Mouse (Mus musculus): Measurements from ENCODE around the gene Armc2. TPM values are rescaled to one million over a fixed set of nuclear protein-coding genes. Genes with fewer than 3 reads are reported as not detected.
A peak's percentile ranks its signal among the peaks of the same experiment; 100 is the strongest.

The Armc2 gene
- polyA plus RNA-seq, 1 experiment from 2014 or later: 0.42 TPM

- no peak overlapping the region for H3K4me3 ChIP-seq (ENCODE audit: low read length)
- WGBS: 79% methylated on average over 1 of the region's 1 CpGs
- no peak overlapping the region for H3K27ac ChIP-seq (ENCODE audit: low read depth, low read length)
- no peaks in the 10 kb centered on the region for H3K9me3 ChIP-seq (ENCODE audit: control insufficient read depth, low read length)
- no peaks in the 10 kb centered on the region for H3K36me3 ChIP-seq (ENCODE audit: control insufficient read depth, insufficient read depth, low read length)
- no peak for ATAC-seq (ENCODE audit: low FRiP score, low TSS enrichment)
- no peaks in the 10 kb centered on the region for H3K4me1 ChIP-seq (ENCODE audit: control insufficient read depth, insufficient read depth, low read length)
- H3K27me3 ChIP-seq (ENCODE audit: control insufficient read depth, insufficient read depth, low read length): no peaks in the 10 kb centered on the region
- no peak overlapping the region for H3K4me2 ChIP-seq (replicated peaks; ENCODE audit: low read depth, low read length)
- no peak overlapping the region for H3K9ac ChIP-seq (ENCODE audit: low read depth, low read length)
Measured at GRCm38 (mm10) chr10:41879675-41880074, 138.6 kb downstream of the Armc2 start.

- no peak for ATAC-seq (ENCODE audit: low FRiP score, low TSS enrichment)
- H3K4me3 ChIP-seq (ENCODE audit: low read length): no peak overlapping the region
- no peaks in the 10 kb centered on the region for H3K36me3 ChIP-seq (ENCODE audit: control insufficient read depth, insufficient read depth, low read length)
- H3K4me1 ChIP-seq (ENCODE audit: control insufficient read depth, insufficient read depth, low read length): no peaks in the 10 kb centered on the region
- no peak overlapping the region for H3K9ac ChIP-seq (ENCODE audit: low read depth, low read length)
- no peak overlapping the region for H3K27ac ChIP-seq (ENCODE audit: low read depth, low read length)
- H3K27me3 ChIP-seq (ENCODE audit: control insufficient read depth, insufficient read depth, low read length): no peaks in the 10 kb centered on the region
- no peak overlapping the region for H3K4me2 ChIP-seq (replicated peaks; ENCODE audit: low read depth, low read length)
- no peaks in the 10 kb centered on the region for H3K9me3 ChIP-seq (ENCODE audit: control insufficient read depth, low read length)
- WGBS: 89% methylated on average over 11 of the region's 11 CpGs
Measured at GRCm38 (mm10) chr10:41878344-41878743, 139.9 kb downstream of the Armc2 start.

- no peaks in the 10 kb centered on the region for H3K9me3 ChIP-seq (ENCODE audit: control insufficient read depth, low read length)
- ATAC-seq (ENCODE audit: low FRiP score, low TSS enrichment): no peak
- no peak overlapping the region for H3K9ac ChIP-seq (ENCODE audit: low read depth, low read length)
- no peaks in the 10 kb centered on the region for H3K36me3 ChIP-seq (ENCODE audit: control insufficient read depth, insufficient read depth, low read length)
- H3K27me3 ChIP-seq (ENCODE audit: control insufficient read depth, insufficient read depth, low read length): no peaks in the 10 kb centered on the region
- H3K4me3 ChIP-seq (ENCODE audit: low read length): no peak overlapping the region
- no peak overlapping the region for H3K27ac ChIP-seq (ENCODE audit: low read depth, low read length)
- H3K4me1 ChIP-seq (ENCODE audit: control insufficient read depth, insufficient read depth, low read length): 0 out of 2 replicates have a peak, but pooled peaks cover under 1% of the 10 kb centered on the region
- no peak overlapping the region for H3K4me2 ChIP-seq (replicated peaks; ENCODE audit: low read depth, low read length)
Measured at GRCm38 (mm10) chr10:41875624-41876023, 142.6 kb downstream of the Armc2 start.

- ATAC-seq (ENCODE audit: low FRiP score, low TSS enrichment): no peak
- Histone ChIP-seq H3K4me3 (ENCODE audit: low read length) (no peak overlapping the region), H3K4me1 (ENCODE audit: control insufficient read depth, insufficient read depth, low read length) (peaks cover 13% of the 10 kb centered on the region; the same call in 1 of the 2 replicates), H3K9me3 (ENCODE audit: control insufficient read depth, low read length) (no peaks in the 10 kb centered on the region), H3K27ac (ENCODE audit: low read depth, low read length) (no peak overlapping the region), H3K4me2 (replicated peaks; ENCODE audit: low read depth, low read length) (no peak overlapping the region), H3K9ac (ENCODE audit: low read depth, low read length) (no peak overlapping the region), H3K27me3 (ENCODE audit: control insufficient read depth, insufficient read depth, low read length) (no peaks in the 10 kb centered on the region), H3K36me3 (ENCODE audit: control insufficient read depth, insufficient read depth, low read length) (no peaks in the 10 kb centered on the region)
- 78% methylated on average over 2 of the region's 2 CpGs for WGBS
Measured at GRCm38 (mm10) chr10:41871564-41871963, 146.7 kb downstream of the Armc2 start.

- no peak for ATAC-seq (ENCODE audit: low FRiP score, low TSS enrichment)
Measured at GRCm38 (mm10) chr10:41870101-41870500, 148.1 kb downstream of the Armc2 start.

GRCm38 (mm10) chr10:41867956-41868355 is 150.3 kb downstream of the Armc2 start:
- no peak overlapping the region for H3K27ac ChIP-seq (ENCODE audit: low read depth, low read length)
- no peak overlapping the region for H3K4me2 ChIP-seq (replicated peaks; ENCODE audit: low read depth, low read length)
- no peaks in the 10 kb centered on the region for H3K36me3 ChIP-seq (ENCODE audit: control insufficient read depth, insufficient read depth, low read length)
- no peak for ATAC-seq (ENCODE audit: low FRiP score, low TSS enrichment)
- H3K9ac ChIP-seq (ENCODE audit: low read depth, low read length): no peak overlapping the region
- no peaks in the 10 kb centered on the region for H3K9me3 ChIP-seq (ENCODE audit: control insufficient read depth, low read length)
- no peak overlapping the region for H3K4me3 ChIP-seq (ENCODE audit: low read length)
- WGBS: 60% methylated on average over 5 of the region's 5 CpGs
- no peaks in the 10 kb centered on the region for H3K27me3 ChIP-seq (ENCODE audit: control insufficient read depth, insufficient read depth, low read length)
- peaks cover 19% of the 10 kb centered on the region; the same call in 1 of the 2 replicates for H3K4me1 ChIP-seq (ENCODE audit: control insufficient read depth, insufficient read depth, low read length)

More at GRCm38 (mm10) chr10:41870101-41870500, 148.1 kb downstream of the Armc2 start:
- Histone ChIP-seq H3K9me3 (ENCODE audit: control insufficient read depth, low read length) (no peaks in the 10 kb centered on the region), H3K27me3 (ENCODE audit: control insufficient read depth, insufficient read depth, low read length) (no peaks in the 10 kb centered on the region), H3K9ac (ENCODE audit: low read depth, low read length) (no peak overlapping the region), H3K4me2 (replicated peaks; ENCODE audit: low read depth, low read length) (no peak overlapping the region), H3K36me3 (ENCODE audit: control insufficient read depth, insufficient read depth, low read length) (no peaks in the 10 kb centered on the region), H3K4me1 (ENCODE audit: control insufficient read depth, insufficient read depth, low read length) (peaks cover 19% of the 10 kb centered on the region; the same call in 1 of the 2 replicates), H3K4me3 (ENCODE audit: low read length) (no peak overlapping the region), H3K27ac (ENCODE audit: low read depth, low read length) (no peak overlapping the region)
- WGBS: 57% methylated on average over 2 of the region's 2 CpGs

- no peaks in the 10 kb centered on the region for H3K36me3 ChIP-seq (ENCODE audit: control insufficient read depth, insufficient read depth, low read length)
- no peaks in the 10 kb centered on the region for H3K9me3 ChIP-seq (ENCODE audit: control insufficient read depth, low read length)
- H3K27me3 ChIP-seq (ENCODE audit: control insufficient read depth, insufficient read depth, low read length): no peaks in the 10 kb centered on the region
- ATAC-seq (ENCODE audit: low FRiP score, low TSS enrichment): no peak
- peak overlapping the region; percentile 76 for H3K27ac ChIP-seq (ENCODE audit: low read depth, low read length)
- no peak overlapping the region for H3K9ac ChIP-seq (ENCODE audit: low read depth, low read length)
- no peak overlapping the region for H3K4me2 ChIP-seq (replicated peaks; ENCODE audit: low read depth, low read length)
- H3K4me1 ChIP-seq (ENCODE audit: control insufficient read depth, insufficient read depth, low read length): peaks cover 19% of the 10 kb centered on the region; the same call in 1 of the 2 replicates
- H3K4me3 ChIP-seq (ENCODE audit: low read length): no peak overlapping the region
Measured at GRCm38 (mm10) chr10:41866838-41867154, 151.4 kb downstream of the Armc2 start.

GRCm38 (mm10) chr10:41866069-41866837 is 152.0 kb downstream of the Armc2 start:
- Histone ChIP-seq H3K4me1 (ENCODE audit: control insufficient read depth, insufficient read depth, low read length) (peaks cover 19% of the 10 kb centered on the region; the same call in 1 of the 2 replicates), H3K9ac (ENCODE audit: low read depth, low read length) (no peak overlapping the region), H3K4me2 (replicated peaks; ENCODE audit: low read depth, low read length) (no peak overlapping the region), H3K4me3 (ENCODE audit: low read length) (no peak overlapping the region), H3K27ac (ENCODE audit: low read depth, low read length) (peak overlapping the region; percentile 76), H3K27me3 (ENCODE audit: control insufficient read depth, insufficient read depth, low read length) (no peaks in the 10 kb centered on the region), H3K36me3 (ENCODE audit: control insufficient read depth, insufficient read depth, low read length) (no peaks in the 10 kb centered on the region), H3K9me3 (ENCODE audit: control insufficient read depth, low read length) (no peaks in the 10 kb centered on the region)
- ATAC-seq (ENCODE audit: low FRiP score, low TSS enrichment): peak; percentile 60; the same call in 1 of the 2 replicates
- 32% methylated on average over 3 of the region's 3 CpGs for WGBS

Data from kidney, embryonic 14.5 days (tissue).